Mouse (Mus musculus): ENCODE measurements around the gene Aqp6.
A peak's percentile ranks its signal among the peaks of the same experiment; 100 is the strongest.

The Aqp6 gene

GRCm38 (mm10) chr15:99597596-99597995 is 3.6 kb upstream of the Aqp6 start:
- DNase-seq (ENCODE audit: low read depth, low spot score), result no peak

- DNase-seq (ENCODE audit: low read depth, low spot score), result no peak
Observed at GRCm38 (mm10) chr15:99599245-99600070, 1.7 kb upstream of the Aqp6 start.

- DNase-seq (ENCODE audit: low read depth, low spot score), result no peak
Observed at GRCm38 (mm10) chr15:99601823-99602120, 572 bp downstream of the Aqp6 start.

GRCm38 (mm10) chr15:99602206-99602820 is 1.1 kb downstream of the Aqp6 start:
- DNase-seq (ENCODE audit: low read depth, low spot score), result no peak

GRCm38 (mm10) chr15:99603216-99603615 is 2.0 kb downstream of the Aqp6 start:
- no peak for DNase-seq (ENCODE audit: low read depth, low spot score)

GRCm38 (mm10) chr15:99605595-99605994 is 4.4 kb downstream of the Aqp6 start:
- DNase-seq (ENCODE audit: low read depth, low spot score), result no peak

- no peak for DNase-seq (ENCODE audit: low read depth, low spot score)
Observed at GRCm38 (mm10) chr15:99606515-99606914, 5.3 kb downstream of the Aqp6 start.

- DNase-seq (ENCODE audit: low read depth, low spot score), result no peak
Observed at GRCm38 (mm10) chr15:99607388-99608113, 6.4 kb downstream of the Aqp6 start.

- no peak for DNase-seq (ENCODE audit: low read depth, low spot score)
Observed at GRCm38 (mm10) chr15:99608382-99609125, 7.4 kb downstream of the Aqp6 start.

- DNase-seq (ENCODE audit: low read depth, low spot score), result no peak
Observed at GRCm38 (mm10) chr15:99611563-99611962, 10.4 kb downstream of the Aqp6 start.

GRCm38 (mm10) chr15:99614273-99614672 is 13.1 kb downstream of the Aqp6 start:
- DNase-seq (ENCODE audit: low read depth, low spot score), result no peak

- peak; percentile 41 for DNase-seq (ENCODE audit: low read depth, low spot score)
Observed at GRCm38 (mm10) chr15:99614753-99615152, 13.6 kb downstream of the Aqp6 start.

GRCm38 (mm10) chr15:99615246-99615645 is 14.0 kb downstream of the Aqp6 start:
- peak; percentile 18 for DNase-seq (ENCODE audit: low read depth, low spot score)

- DNase-seq (ENCODE audit: low read depth, low spot score), result no peak
Observed at GRCm38 (mm10) chr15:99618595-99618994, 17.4 kb downstream of the Aqp6 start.

GRCm38 (mm10) chr15:99619821-99620220 is 18.6 kb downstream of the Aqp6 start:
- no peak for DNase-seq (ENCODE audit: low read depth, low spot score)

- no peak for DNase-seq (ENCODE audit: low read depth, low spot score)
Observed at GRCm38 (mm10) chr15:99622063-99622462, 20.9 kb downstream of the Aqp6 start.

- DNase-seq (ENCODE audit: low read depth, low spot score), result no peak
Observed at GRCm38 (mm10) chr15:99631618-99632017, 30.4 kb downstream of the Aqp6 start.

- DNase-seq (ENCODE audit: low read depth, low spot score), result no peak
Observed at GRCm38 (mm10) chr15:99634702-99635101, 33.5 kb downstream of the Aqp6 start.

- DNase-seq (ENCODE audit: low read depth, low spot score), result no peak
Observed at GRCm38 (mm10) chr15:99637405-99638123, 36.4 kb downstream of the Aqp6 start.

GRCm38 (mm10) chr15:99638124-99638485 is 36.9 kb downstream of the Aqp6 start:
- no peak for DNase-seq (ENCODE audit: low read depth, low spot score)

GRCm38 (mm10) chr15:99642622-99643021 is 41.4 kb downstream of the Aqp6 start:
- DNase-seq (ENCODE audit: low read depth, low spot score), result no peak
